Mouse (Mus musculus) hindbrain, embryonic 15.5 days (tissue): ENCODE results near the gene Grm4. TPM values are rescaled to one million over a fixed set of nuclear protein-coding genes. Genes with fewer than 3 reads are reported as not detected.
"Not testable (repeated sequence)": the region's sequence is repeated elsewhere in the genome, so short reads cannot be mapped to it uniquely, and the experiment has no call there.

Experiments
- ATAC-seq: fragments of 200-750 bp; cut with Nextera tagmentation; 2 replicates; pipeline ENCODE4 v1.8.0; 2017; ENCODE audit warnings: low read depth, moderate number of reproducible peaks, moderate TSS enrichment; ENCODE audit not compliant: low FRiP score
- H3K27ac ChIP-seq: fragments of 300-500 bp; sonication (generic); replicated peaks from 2 replicates; pipeline ENCODE4 v1.5.1; 2015; ENCODE audit warnings: mild to moderate bottlenecking, inconsistent platforms
- H3K27me3 ChIP-seq: fragments of 300-500 bp; sonication (generic); 2 replicates; pipeline ENCODE4 v1.6.1; 2015; ENCODE audit warnings: control low read depth, inconsistent platforms
- H3K36me3 ChIP-seq: fragments of 300-500 bp; sonication (generic); 2 replicates; pipeline ENCODE4 v1.6.1; 2015; ENCODE audit warnings: control low read depth, inconsistent platforms
- H3K4me1 ChIP-seq: fragments of 300-500 bp; sonication (generic); replicated peaks from 2 replicates; pipeline ENCODE4 v1.6.1; 2015; ENCODE audit warnings: control low read depth, inconsistent platforms
- H3K4me2 ChIP-seq: fragments of 300-500 bp; sonication (generic); 2 replicates; pipeline ENCODE4 v1.6.1; 2015; ENCODE audit warnings: moderate library complexity, mild to moderate bottlenecking, inconsistent platforms
- H3K4me3 ChIP-seq: fragments of 300-500 bp; sonication (generic); 2 replicates; pipeline ENCODE4 v1.5.1; 2015; ENCODE audit warnings: mild to moderate bottlenecking, inconsistent platforms
- H3K9ac ChIP-seq: fragments of 300-500 bp; sonication (generic); 2 replicates; pipeline ENCODE4 v1.6.1; 2015; ENCODE audit warnings: inconsistent platforms
- H3K9me3 ChIP-seq: fragments of 300-500 bp; sonication (generic); 2 replicates; pipeline ENCODE4 v1.6.1; 2016; ENCODE audit warnings: control low read depth, inconsistent platforms
- WGBS: fragments of 180-500 bp; shearing (Covaris S2); methylation state at CpG from one replicate; pipeline ENCODE4 v1.1.7; 2015; 5-methylcytosine and 5-hydroxymethylcytosine counted together
- polyA plus RNA-seq: library from polyadenylated mRNA; unstranded; fragments of >200 nt; fragmentation: Nextera tagmentation; extraction: Ambion mirVana; gene quantifications from 2 replicates; pipeline ENCODE4 v1.2.1, GENCODE M21; 2015

Grm4 gene
- polyA plus RNA-seq, 1 experiment from 2014 or later = 8.7 TPM

- no peaks in the 10 kb centered on the region for H3K36me3 ChIP-seq
- H3K4me2 ChIP-seq = no peak overlapping the region
- peak; percentile 28; the same call in 1 of the 2 replicates for ATAC-seq
- no peaks in the 10 kb centered on the region for H3K27me3 ChIP-seq
- peaks cover 37% of the 10 kb centered on the region for H3K4me1 ChIP-seq
- no peak overlapping the region for H3K9ac ChIP-seq
- WGBS = 24% methylated on average over 13 of the region's 13 CpGs
- no peaks in the 10 kb centered on the region for H3K9me3 ChIP-seq
- H3K4me3 ChIP-seq = no peak overlapping the region
- 0 out of 2 replicates have a peak overlapping the region, but pooled peaks have one; percentile 40 for H3K27ac ChIP-seq
Observed at GRCm38 (mm10) chr17:27389221-27390000, 131.8 kb downstream of the Grm4 start.

GRCm38 (mm10) chr17:27386438-27386837, 134.8 kb downstream of the Grm4 start:
- Histone ChIP-seq H3K36me3 (no peaks in the 10 kb centered on the region), H3K9ac (no peak overlapping the region), H3K9me3 (no peaks in the 10 kb centered on the region), H3K27ac (no peak overlapping the region), H3K4me3 (no peak overlapping the region), H3K4me1 (peaks cover 21% of the 10 kb centered on the region), H3K4me2 (no peak overlapping the region), H3K27me3 (no peaks in the 10 kb centered on the region)
- no peak for ATAC-seq
- 50% methylated on average over 1 of the region's 1 CpGs for WGBS

- no peak overlapping the region for H3K9ac ChIP-seq
- no peaks in the 10 kb centered on the region for H3K9me3 ChIP-seq
- H3K27ac ChIP-seq = no peak overlapping the region
- H3K4me1 ChIP-seq = peaks cover 21% of the 10 kb centered on the region
- no peaks in the 10 kb centered on the region for H3K36me3 ChIP-seq
- no peak for ATAC-seq
- H3K4me3 ChIP-seq = no peak overlapping the region
- 47% methylated on average over 17 of the region's 17 CpGs for WGBS
- no peaks in the 10 kb centered on the region for H3K27me3 ChIP-seq
- H3K4me2 ChIP-seq = no peak overlapping the region
Observed at GRCm38 (mm10) chr17:27385513-27386261, 135.5 kb downstream of the Grm4 start.

- WGBS = 74% methylated on average over 11 of the region's 11 CpGs
- Histone ChIP-seq H3K9me3 (no peaks in the 10 kb centered on the region), H3K4me1 (peaks cover 13% of the 10 kb centered on the region), H3K4me2 (no peak overlapping the region), H3K4me3 (no peak overlapping the region), H3K27ac (no peak overlapping the region), H3K27me3 (no peaks in the 10 kb centered on the region), H3K9ac (no peak overlapping the region), H3K36me3 (no peaks in the 10 kb centered on the region)
- ATAC-seq = no peak
Observed at GRCm38 (mm10) chr17:27382916-27383315, 138.3 kb downstream of the Grm4 start.

GRCm38 (mm10) chr17:27380911-27381459, 140.2 kb downstream of the Grm4 start:
- WGBS = 69% methylated on average over 9 of the region's 9 CpGs
- H3K36me3 ChIP-seq, H3K4me2 ChIP-seq, ATAC-seq, H3K27me3 ChIP-seq, H3K4me3 ChIP-seq, H3K9ac ChIP-seq, H3K9me3 ChIP-seq, H3K27ac ChIP-seq: not testable (repeated sequence)
- H3K4me1 ChIP-seq = peaks cover 11% of the 10 kb centered on the region

- H3K9ac ChIP-seq = no peak overlapping the region
- no peaks in the 10 kb centered on the region for H3K27me3 ChIP-seq
- peaks cover 6% of the 10 kb centered on the region for H3K4me1 ChIP-seq
- no peak overlapping the region for H3K4me3 ChIP-seq
- H3K36me3 ChIP-seq = no peaks in the 10 kb centered on the region
- WGBS = 36% methylated on average over 3 of the region's 3 CpGs
- no peak overlapping the region for H3K27ac ChIP-seq
- no peaks in the 10 kb centered on the region for H3K9me3 ChIP-seq
- ATAC-seq = 0 out of 2 replicates have a peak, but pooled peaks have one; percentile 37
- no peak overlapping the region for H3K4me2 ChIP-seq
Observed at GRCm38 (mm10) chr17:27378977-27379376, 142.2 kb downstream of the Grm4 start.

- ATAC-seq = no peak
- WGBS = 100% methylated on average over 1 of the region's 1 CpGs
- Histone ChIP-seq H3K36me3 (no peaks in the 10 kb centered on the region), H3K9ac (no peak overlapping the region), H3K27me3 (no peaks in the 10 kb centered on the region), H3K4me2 (no peak overlapping the region), H3K9me3 (no peaks in the 10 kb centered on the region), H3K27ac (no peak overlapping the region), H3K4me1 (peaks cover 6% of the 10 kb centered on the region), H3K4me3 (no peak overlapping the region)
Observed at GRCm38 (mm10) chr17:27377151-27377550, 144.1 kb downstream of the Grm4 start.

- no peaks in the 10 kb centered on the region for H3K9me3 ChIP-seq
- no peak overlapping the region for H3K9ac ChIP-seq
- no peak overlapping the region for H3K27ac ChIP-seq
- no peak overlapping the region for H3K4me3 ChIP-seq
- no peak for ATAC-seq
- H3K4me1 ChIP-seq = peaks cover 6% of the 10 kb centered on the region
- WGBS = 90% methylated on average over 5 of the region's 5 CpGs
- H3K27me3 ChIP-seq = no peaks in the 10 kb centered on the region
- H3K36me3 ChIP-seq = no peaks in the 10 kb centered on the region
- H3K4me2 ChIP-seq = no peak overlapping the region
Observed at GRCm38 (mm10) chr17:27375551-27375950, 145.7 kb downstream of the Grm4 start.

Other genes with a start within 250 kb of the Grm4 start
- gene Hmga1, start 35.1 kb upstream of the Grm4 start, polyA plus RNA-seq = 134 and 149 TPM in 2 replicates
- 67.4 and 71.9 TPM in 2 replicates for gene AI413582, start 44.4 kb upstream of the Grm4 start, polyA plus RNA-seq
- gene Nudt3, start 102.1 kb upstream of the Grm4 start, polyA plus RNA-seq = 247 and 265 TPM in 2 replicates
- gene RPS10-NUDT3, start 113.8 kb upstream of the Grm4 start, polyA plus RNA-seq = not detected in 2 replicates
- gene Rps10, start 115.3 kb upstream of the Grm4 start, polyA plus RNA-seq = 455 and 507 TPM in 2 replicates
- 55.1 and 61.9 TPM in 2 replicates for gene Pacsin1, start 134.1 kb upstream of the Grm4 start, polyA plus RNA-seq
- gene Spdef, start 207.6 kb upstream of the Grm4 start, polyA plus RNA-seq = 0.68 and 1.1 TPM in 2 replicates